Mouse (Mus musculus): ENCODE results near the gene Ufd1. TPM values are rescaled to one million over a fixed set of nuclear protein-coding genes. Genes with fewer than 3 reads are reported as not detected.

Ufd1 gene
- polyA plus RNA-seq, 1 experiment from 2014 or later, result 107 TPM

DNA sequence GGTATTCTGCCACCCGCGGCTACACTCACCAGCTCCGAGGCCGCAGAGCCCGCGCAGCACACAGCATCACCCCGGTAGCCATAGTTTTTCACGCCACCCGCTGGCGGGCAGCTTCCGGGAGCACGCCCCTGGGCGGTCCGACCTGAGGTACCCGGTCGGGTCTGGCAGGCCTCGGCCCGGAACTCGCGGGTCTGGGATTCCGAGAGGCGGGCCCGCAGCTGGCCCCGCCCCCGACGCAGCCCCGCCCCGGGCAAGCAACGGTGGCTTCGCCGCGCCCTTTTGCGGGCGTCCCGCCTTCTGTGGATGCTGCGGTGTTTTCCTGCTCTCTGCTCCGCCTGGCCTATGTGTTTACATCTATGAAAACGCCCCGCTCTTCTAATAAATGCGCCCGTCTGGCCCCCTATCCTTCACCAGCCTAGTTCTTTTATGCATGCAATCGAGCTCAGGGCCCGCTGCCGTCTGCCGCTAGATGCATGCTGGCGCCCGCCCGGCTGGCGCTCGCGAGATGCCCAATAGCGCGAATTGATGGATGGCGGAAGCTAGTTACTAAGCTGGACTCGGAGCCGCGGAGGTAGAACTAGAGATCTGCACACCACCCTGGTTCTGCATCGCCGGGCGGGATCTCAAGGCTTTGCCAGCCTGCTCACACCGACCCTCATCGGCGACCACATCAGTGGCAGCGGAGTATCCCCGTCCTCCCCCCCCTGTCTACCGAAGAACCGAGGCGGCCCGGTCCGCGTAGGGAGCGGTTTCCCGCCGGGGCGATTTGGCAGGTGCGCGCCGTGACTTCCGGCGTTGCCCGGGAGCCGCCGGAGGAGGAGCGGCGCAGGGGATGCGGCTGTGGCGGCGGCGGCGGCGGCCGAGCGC is 65.1 kb downstream of the Ufd1 start, which contains the start of the genes Mrpl40 and Hira:
Gene Mrpl40 (minus strand): TSS at position 421 of the 867 bp plus-strand sequence.
Gene Hira (plus strand): TSS at position 596 of the 867 bp plus-strand sequence.
- Histone ChIP-seq H3K4me1 (peaks cover 14% of the 10 kb centered on the region), H3K9me3 (no peaks in the 10 kb centered on the region), H3K27me3 (replicated peaks; ENCODE audit: low read depth, poor library complexity, severe bottlenecking) (no peaks in the 10 kb centered on the region), H3K4me3 (peak within 1 kb of the TSS; percentile 84), H3K36me3 (replicated peaks) (peaks cover 59% of the 10 kb centered on the region), H3K27ac (replicated peaks) (peak within 1 kb of the TSS; percentile 95)
- under 1% methylated on average over 93 of the region's 93 CpGs for WGBS
- DNase-seq (ENCODE audit: low spot score), result peak; percentile 97

DNA sequence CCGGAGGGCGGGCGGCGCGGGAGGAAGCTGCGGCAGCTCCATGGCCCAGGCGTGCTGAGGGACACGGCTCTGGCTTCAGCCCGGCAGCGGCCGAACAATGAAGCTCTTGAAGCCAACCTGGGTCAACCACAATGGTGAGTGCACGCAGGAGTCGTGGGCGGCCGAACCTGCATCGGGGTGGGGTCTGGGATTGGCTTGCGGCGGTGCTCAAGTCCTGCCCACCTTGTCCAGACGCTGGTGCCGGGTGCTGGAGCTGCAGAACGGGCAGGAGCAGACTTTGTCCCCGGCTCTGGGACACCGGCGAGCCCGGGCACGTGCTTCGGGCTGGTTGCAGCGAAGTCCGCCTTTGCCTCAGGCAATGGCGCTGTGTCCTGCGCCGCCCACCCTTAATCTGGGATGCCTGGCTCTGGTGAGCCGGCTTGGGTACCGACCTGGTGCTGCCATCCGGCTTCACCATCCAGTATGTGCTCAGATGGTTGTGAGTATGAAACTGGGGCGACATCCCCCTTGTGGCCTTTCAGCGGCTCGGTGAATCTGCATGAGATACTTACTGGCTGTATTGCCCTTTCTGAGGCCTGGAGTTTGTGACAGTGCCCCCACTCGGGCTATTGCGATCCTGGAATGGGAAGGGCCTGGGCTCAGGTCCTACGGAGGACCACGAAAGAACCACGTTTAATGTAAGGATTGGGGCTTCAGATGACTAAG is 66.0 kb downstream of the Ufd1 start:
- peaks cover 59% of the 10 kb centered on the region for H3K36me3 ChIP-seq (replicated peaks)
- H3K4me3 ChIP-seq, result peak overlapping the region; percentile 84
- under 1% methylated on average over 43 of the region's 43 CpGs for WGBS

DNA sequence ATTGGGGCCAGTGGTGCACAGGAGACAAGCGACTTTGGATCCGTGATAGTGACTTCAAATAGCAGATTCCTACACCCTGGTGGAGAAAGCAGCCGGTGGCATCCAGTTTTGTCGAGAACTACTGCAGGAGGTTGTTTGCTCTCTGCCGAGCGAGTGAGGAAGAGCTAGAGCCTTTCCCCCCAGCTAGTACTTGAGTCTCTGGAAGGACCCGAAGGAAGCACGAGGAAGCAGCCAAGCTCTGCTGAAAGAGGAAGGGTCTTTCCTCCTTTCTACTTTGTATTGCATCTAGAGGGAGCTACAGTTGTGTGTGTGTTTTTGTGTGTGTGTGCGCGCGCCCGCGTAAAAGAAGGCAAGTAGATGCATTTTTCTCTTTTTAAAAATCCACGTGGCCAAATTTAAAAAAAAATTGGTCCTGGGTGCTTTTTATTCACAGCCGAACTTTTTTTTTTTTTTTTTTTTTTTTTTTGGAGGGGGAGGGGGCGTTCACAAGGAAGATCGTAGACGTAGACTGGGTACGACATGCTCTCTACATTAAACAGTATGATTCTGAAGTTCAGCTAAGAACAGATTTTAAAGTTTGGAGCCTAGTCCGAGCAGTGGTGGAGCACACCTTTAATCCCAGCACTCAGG is 66.6 kb downstream of the Ufd1 start:
- DNase-seq (ENCODE audit: low spot score), result no peak
- Histone ChIP-seq H3K9me3 (no peaks in the 10 kb centered on the region), H3K27me3 (replicated peaks; ENCODE audit: low read depth, poor library complexity, severe bottlenecking) (no peaks in the 10 kb centered on the region), H3K27ac (replicated peaks) (peak overlapping the region; percentile 95), H3K36me3 (replicated peaks) (peaks cover 59% of the 10 kb centered on the region), H3K4me3 (peak overlapping the region; percentile 84), H3K4me1 (peaks cover 14% of the 10 kb centered on the region)
- WGBS, result 30% methylated on average over 20 of the region's 20 CpGs

More for the DNA sequence above, 66.0 kb downstream of the Ufd1 start:
- Histone ChIP-seq H3K27ac (replicated peaks) (peak overlapping the region; percentile 95), H3K9me3 (no peaks in the 10 kb centered on the region), H3K27me3 (replicated peaks; ENCODE audit: low read depth, poor library complexity, severe bottlenecking) (no peaks in the 10 kb centered on the region), H3K4me1 (peaks cover 14% of the 10 kb centered on the region)
- DNase-seq (ENCODE audit: low spot score), result peak; percentile 79

DNA sequence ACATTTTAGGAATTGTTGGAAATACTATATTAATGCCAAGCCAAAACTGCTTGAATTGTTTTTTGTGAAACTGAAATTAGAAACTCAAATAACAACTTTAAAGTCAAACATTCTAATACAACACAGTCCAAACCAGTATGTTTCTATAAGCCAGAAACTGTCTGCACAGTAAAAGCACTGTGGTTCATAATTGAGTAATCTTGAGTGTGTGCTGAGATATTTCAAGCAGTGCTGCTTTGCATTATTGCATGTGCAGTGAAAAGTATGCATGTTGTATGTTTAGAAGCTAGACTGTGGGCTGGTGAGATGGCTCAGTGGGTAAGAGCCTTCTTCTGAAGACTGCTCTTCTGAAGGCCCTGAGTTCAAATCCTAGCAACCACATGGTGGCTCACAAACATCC is 72.5 kb downstream of the Ufd1 start:
- DNase-seq (ENCODE audit: low spot score), result no peak
- H3K4me3 ChIP-seq, result no peak overlapping the region
- no peaks in the 10 kb centered on the region for H3K27me3 ChIP-seq (replicated peaks; ENCODE audit: low read depth, poor library complexity, severe bottlenecking)
- H3K27ac ChIP-seq (replicated peaks), result no peak overlapping the region
- peaks cover 70% of the 10 kb centered on the region for H3K36me3 ChIP-seq (replicated peaks)
- H3K4me1 ChIP-seq, result peaks cover 4% of the 10 kb centered on the region; the same call in 1 of the 2 replicates
- H3K9me3 ChIP-seq, result no peaks in the 10 kb centered on the region

Other genes with a start within 250 kb of the Ufd1 start
- 8.1 and 9.5 TPM in 2 replicates for gene Tbx1, start 221.1 kb upstream of the Ufd1 start, polyA plus RNA-seq (2016; fragmentation: Nextera tagmentation; extraction: Ambion mirVana)
- 2.6 and 3.5 TPM in 2 replicates for gene Gp1bb, start 189.4 kb upstream of the Ufd1 start, polyA plus RNA-seq (2016; fragmentation: Nextera tagmentation; extraction: Ambion mirVana)
- gene Gm49601, start 185.4 kb upstream of the Ufd1 start, polyA plus RNA-seq (2016; fragmentation: Nextera tagmentation; extraction: Ambion mirVana), result 3.2 and 3.6 TPM in 2 replicates
- 30.2 and 32.2 TPM in 2 replicates for gene Sept5, start 181.8 kb upstream of the Ufd1 start, polyA plus RNA-seq (2016; fragmentation: Nextera tagmentation; extraction: Ambion mirVana)
- 20.0 and 22.0 TPM in 2 replicates for gene Cldn5, start 34.9 kb upstream of the Ufd1 start, polyA plus RNA-seq (2016; fragmentation: Nextera tagmentation; extraction: Ambion mirVana)
- 73.8 and 77.3 TPM in 2 replicates for gene Cdc45, start 208 bp downstream of the Ufd1 start, polyA plus RNA-seq (2016; fragmentation: Nextera tagmentation; extraction: Ambion mirVana)
- gene 2510002D24Rik, start 24.8 kb downstream of the Ufd1 start, polyA plus RNA-seq (2016; fragmentation: Nextera tagmentation; extraction: Ambion mirVana), result 32.6 and 34.9 TPM in 2 replicates
- gene Gm28539, start 24.8 kb downstream of the Ufd1 start, polyA plus RNA-seq (2016; fragmentation: Nextera tagmentation; extraction: Ambion mirVana), result not detected in 2 replicates
- 122 and 128 TPM in 2 replicates for gene Mrpl40, start 65.1 kb downstream of the Ufd1 start, polyA plus RNA-seq (2016; fragmentation: Nextera tagmentation; extraction: Ambion mirVana)
- 22.8 and 25.8 TPM in 2 replicates for gene Hira, start 65.3 kb downstream of the Ufd1 start, polyA plus RNA-seq (2016; fragmentation: Nextera tagmentation; extraction: Ambion mirVana)

Measured in embryonic facial prominence, embryonic 10.5 days (tissue).